Mouse (Mus musculus): Measurements from ENCODE around the gene Cep131. TPM values are rescaled to one million over a fixed set of nuclear protein-coding genes. Genes with fewer than 3 reads are reported as not detected.

The Cep131 gene
- polyA plus RNA-seq, 1 experiment from 2014 or later = 6.3 TPM

GRCm38 (mm10) chr11:120046553-120047191 is 40.0 kb downstream of the Cep131 start, which contains the start of gene Aatk:
Gene Aatk (minus strand): TSS chr11:120047167.
- Histone ChIP-seq H3K9ac (ENCODE audit: low read length) (peak within 1 kb of the TSS; percentile 65), H3K4me1 (replicated peaks; ENCODE audit: control insufficient read depth, insufficient read depth) (peaks cover 6% of the 10 kb centered on the region), H3K9me3 (ENCODE audit: control insufficient read depth, low read length) (no peaks in the 10 kb centered on the region), H3K27ac (replicated peaks) (peak within 1 kb of the TSS; percentile 35; the same call in 1 of the 2 replicates), H3K4me3 (ENCODE audit: low read depth, low read length) (peak within 1 kb of the TSS; percentile 53), H3K27me3 (ENCODE audit: control insufficient read depth, insufficient read depth, low read length) (no peaks in the 10 kb centered on the region), H3K36me3 (ENCODE audit: control insufficient read depth, insufficient read depth, low read length) (no peaks in the 10 kb centered on the region), H3K4me2 (replicated peaks; ENCODE audit: low read depth) (peak within 1 kb of the TSS; percentile 95)
- DNase-seq (ENCODE audit: low spot score) = no peak
- TF ChIP-seq EP300 (optimal IDR thresholded peaks at IDR 0.05) (no peak), CTCF (IDR thresholded peaks at IDR 0.05; ENCODE audit: low read depth) (no peak)
- no peak for ATAC-seq (ENCODE audit: low FRiP score, low TSS enrichment)
- WGBS = 2% methylated on average over 35 of the region's 63 CpGs

- no peak for DNase-seq (ENCODE audit: low spot score)
- Histone ChIP-seq H3K4me2 (replicated peaks; ENCODE audit: low read depth) (peak overlapping the region; percentile 95), H3K36me3 (ENCODE audit: control insufficient read depth, insufficient read depth, low read length) (no peaks in the 10 kb centered on the region), H3K9ac (ENCODE audit: low read length) (peak overlapping the region; percentile 65), H3K9me3 (ENCODE audit: control insufficient read depth, low read length) (no peaks in the 10 kb centered on the region), H3K4me1 (replicated peaks; ENCODE audit: control insufficient read depth, insufficient read depth) (peaks cover 6% of the 10 kb centered on the region), H3K4me3 (ENCODE audit: low read depth, low read length) (peak overlapping the region; percentile 53), H3K27me3 (ENCODE audit: control insufficient read depth, insufficient read depth, low read length) (no peaks in the 10 kb centered on the region), H3K27ac (replicated peaks) (peak overlapping the region; percentile 35; the same call in 1 of the 2 replicates)
- TF ChIP-seq CTCF (IDR thresholded peaks at IDR 0.05; ENCODE audit: low read depth) = no peak
- TF ChIP-seq EP300 (optimal IDR thresholded peaks at IDR 0.05) = no peak
- no peak for ATAC-seq (ENCODE audit: low FRiP score, low TSS enrichment)
- WGBS = 31% methylated on average over 11 of the region's 11 CpGs
Observed at GRCm38 (mm10) chr11:120045839-120046552, 40.6 kb downstream of the Cep131 start.

GRCm38 (mm10) chr11:120045341-120045740 is 41.3 kb downstream of the Cep131 start:
- Histone ChIP-seq H3K36me3 (ENCODE audit: control insufficient read depth, insufficient read depth, low read length) (no peaks in the 10 kb centered on the region), H3K4me2 (replicated peaks; ENCODE audit: low read depth) (no peak overlapping the region), H3K27ac (replicated peaks) (no peak overlapping the region), H3K4me1 (replicated peaks; ENCODE audit: control insufficient read depth, insufficient read depth) (peaks cover 6% of the 10 kb centered on the region), H3K27me3 (ENCODE audit: control insufficient read depth, insufficient read depth, low read length) (no peaks in the 10 kb centered on the region), H3K9ac (ENCODE audit: low read length) (no peak overlapping the region), H3K4me3 (ENCODE audit: low read depth, low read length) (no peak overlapping the region), H3K9me3 (ENCODE audit: control insufficient read depth, low read length) (no peaks in the 10 kb centered on the region)
- WGBS = 77% methylated on average over 4 of the region's 4 CpGs
- DNase-seq (ENCODE audit: low spot score) = no peak
- TF ChIP-seq EP300 (optimal IDR thresholded peaks at IDR 0.05) = no peak
- TF ChIP-seq CTCF (IDR thresholded peaks at IDR 0.05; ENCODE audit: low read depth) = no peak
- no peak for ATAC-seq (ENCODE audit: low FRiP score, low TSS enrichment)

GRCm38 (mm10) chr11:120042141-120042838 is 44.3 kb downstream of the Cep131 start:
- Histone ChIP-seq H3K9me3 (ENCODE audit: control insufficient read depth, low read length) (no peaks in the 10 kb centered on the region), H3K9ac (ENCODE audit: low read length) (no peak overlapping the region), H3K4me3 (ENCODE audit: low read depth, low read length) (no peak overlapping the region), H3K4me1 (replicated peaks; ENCODE audit: control insufficient read depth, insufficient read depth) (peaks cover 6% of the 10 kb centered on the region), H3K27me3 (ENCODE audit: control insufficient read depth, insufficient read depth, low read length) (no peaks in the 10 kb centered on the region), H3K36me3 (ENCODE audit: control insufficient read depth, insufficient read depth, low read length) (no peaks in the 10 kb centered on the region), H3K4me2 (replicated peaks; ENCODE audit: low read depth) (no peak overlapping the region), H3K27ac (replicated peaks) (peak overlapping the region; percentile 58)
- TF ChIP-seq CTCF (IDR thresholded peaks at IDR 0.05; ENCODE audit: low read depth) = no peak
- TF ChIP-seq EP300 (optimal IDR thresholded peaks at IDR 0.05) = no peak
- no peak for ATAC-seq (ENCODE audit: low FRiP score, low TSS enrichment)
- WGBS = 61% methylated on average over 7 of the region's 7 CpGs
- DNase-seq (ENCODE audit: low spot score) = no peak

GRCm38 (mm10) chr11:120041191-120042123 is 45.2 kb downstream of the Cep131 start:
- DNase-seq (ENCODE audit: low spot score) (no peak), ATAC-seq (ENCODE audit: low FRiP score, low TSS enrichment) (peak; percentile 36; the same call in 1 of the 2 replicates)
- Histone ChIP-seq H3K4me3 (ENCODE audit: low read depth, low read length) (no peak overlapping the region), H3K27ac (replicated peaks) (peak overlapping the region; percentile 58), H3K4me1 (replicated peaks; ENCODE audit: control insufficient read depth, insufficient read depth) (peaks cover 5% of the 10 kb centered on the region), H3K4me2 (replicated peaks; ENCODE audit: low read depth) (no peak overlapping the region), H3K9me3 (ENCODE audit: control insufficient read depth, low read length) (no peaks in the 10 kb centered on the region), H3K9ac (ENCODE audit: low read length) (no peak overlapping the region), H3K27me3 (ENCODE audit: control insufficient read depth, insufficient read depth, low read length) (no peaks in the 10 kb centered on the region), H3K36me3 (ENCODE audit: control insufficient read depth, insufficient read depth, low read length) (no peaks in the 10 kb centered on the region)
- WGBS = 60% methylated on average over 13 of the region's 13 CpGs
- TF ChIP-seq CTCF (IDR thresholded peaks at IDR 0.05; ENCODE audit: low read depth) = no peak
- TF ChIP-seq EP300 (optimal IDR thresholded peaks at IDR 0.05) = no peak
